Mouse (Mus musculus) liver, embryonic 14.5 days (tissue): ENCODE results near the gene Smg6. TPM values are rescaled to one million over a fixed set of nuclear protein-coding genes. Genes with fewer than 3 reads are reported as not detected.

ENCODE experiments used
- ATAC-seq: fragments of 200-750 bp; cut with Nextera tagmentation; 2 replicates; pipeline ENCODE4 v1.8.0; 2017; ENCODE audit warnings: moderate number of reproducible peaks, mild to moderate bottlenecking, moderate library complexity; ENCODE audit not compliant: insufficient read depth
- DNase-seq, 3 experiments: peaks; one replicate each; pipeline ENCODE4 v3.0.0-alpha.2; 2012 to 2013; ENCODE audit warnings: low read depth in 3 of 3, low spot score in 3 of 3
- H3K27ac ChIP-seq: fragments of 300-500 bp; sonication (generic); 2 replicates; pipeline ENCODE4 v1.5.1; 2014; ENCODE audit warnings: moderate library complexity, mild to moderate bottlenecking, control low read depth, inconsistent platforms
- H3K27me3 ChIP-seq: fragments of 300-500 bp; sonication (generic); 2 replicates; pipeline ENCODE4 v1.6.1; 2014; ENCODE audit warnings: mild to moderate bottlenecking, low read length, moderate library complexity; ENCODE audit not compliant: control insufficient read depth, insufficient read depth
- H3K36me3 ChIP-seq: fragments of 300-500 bp; sonication (generic); replicated peaks from 2 replicates; pipeline ENCODE4 v1.6.1; 2014; ENCODE audit warnings: low read depth; ENCODE audit not compliant: control insufficient read depth, insufficient read depth
- H3K4me1 ChIP-seq, 2 experiments: fragments of 200-500 bp in 1 of 2; fragments of 300-500 bp in 1 of 2; sonication (generic) in 1 of 2; replicated peaks; 2 replicates each; pipeline ENCODE4 v1.6.1; 2012 to 2014; ENCODE audit warnings: antibody characterized with exemption in 1 of 2, inconsistent platforms in 1 of 2, low read length in 1 of 2; ENCODE audit not compliant: control insufficient read depth in 2 of 2, insufficient read depth in 2 of 2
- H3K4me2 ChIP-seq: fragments of 300-500 bp; sonication (generic); 2 replicates; pipeline ENCODE4 v1.6.1; 2014; ENCODE audit warnings: low read depth, mild to moderate bottlenecking, control low read depth, moderate library complexity
- H3K4me3 ChIP-seq, 2 experiments: fragments of 200-500 bp in 1 of 2; fragments of 300-500 bp in 1 of 2; sonication (generic) in 1 of 2; 2 replicates each; pipeline ENCODE4 v1.5.1; 2012 to 2014; ENCODE audit warnings: low read depth in 2 of 2, low read length in 2 of 2, mild to moderate bottlenecking in 2 of 2, control low read depth in 1 of 2, inconsistent platforms in 1 of 2, moderate library complexity in 1 of 2; ENCODE audit not compliant: insufficient read depth in 1 of 2
- H3K9ac ChIP-seq: fragments of 300-500 bp; sonication (generic); replicated peaks from 2 replicates; pipeline ENCODE4 v1.6.1; 2014; ENCODE audit warnings: mild to moderate bottlenecking, control low read depth, moderate library complexity
- H3K9me3 ChIP-seq: fragments of 300-500 bp; sonication (generic); 2 replicates; pipeline ENCODE4 v1.6.1; 2016; ENCODE audit warnings: low read length, mixed read lengths; ENCODE audit not compliant: control insufficient read depth
- CTCF ChIP-seq: IDR thresholded peaks from 2 replicates; pipeline ENCODE4 v1.5.1; 2016; ENCODE audit warnings: antibody characterized with exemption, low read depth, control low read depth
- EP300 ChIP-seq: IDR thresholded peaks from 2 replicates; pipeline ENCODE4 v1.6.1; 2016; ENCODE audit warnings: antibody characterized with exemption, low read depth
- WGBS: fragments of 180-500 bp; shearing (Covaris S2); extraction: QIAGEN DNeasy Blood & Tissue Kit; methylation state at CpG from one replicate; pipeline ENCODE4 v1.1.7; 2014; ENCODE audit not compliant: insufficient replicate concordance; 5-methylcytosine and 5-hydroxymethylcytosine counted together
- polyA plus RNA-seq, 2 experiments: library from polyadenylated mRNA; depleted of rRNA in 1 of 2; stranded (reverse) in 1 of 2; unstranded in 1 of 2; fragments of >200 nt; fragmentation: Nextera tagmentation in 1 of 2; extraction: Ambion mirVana in 1 of 2; gene quantifications; 2 replicates each; pipeline versions ENCODE4 v1.2.1 to v1.2.3; 2012 to 2014

Gene Smg6
- polyA plus RNA-seq, 2 experiments, result 3.2 to 5.9 TPM

DNA sequence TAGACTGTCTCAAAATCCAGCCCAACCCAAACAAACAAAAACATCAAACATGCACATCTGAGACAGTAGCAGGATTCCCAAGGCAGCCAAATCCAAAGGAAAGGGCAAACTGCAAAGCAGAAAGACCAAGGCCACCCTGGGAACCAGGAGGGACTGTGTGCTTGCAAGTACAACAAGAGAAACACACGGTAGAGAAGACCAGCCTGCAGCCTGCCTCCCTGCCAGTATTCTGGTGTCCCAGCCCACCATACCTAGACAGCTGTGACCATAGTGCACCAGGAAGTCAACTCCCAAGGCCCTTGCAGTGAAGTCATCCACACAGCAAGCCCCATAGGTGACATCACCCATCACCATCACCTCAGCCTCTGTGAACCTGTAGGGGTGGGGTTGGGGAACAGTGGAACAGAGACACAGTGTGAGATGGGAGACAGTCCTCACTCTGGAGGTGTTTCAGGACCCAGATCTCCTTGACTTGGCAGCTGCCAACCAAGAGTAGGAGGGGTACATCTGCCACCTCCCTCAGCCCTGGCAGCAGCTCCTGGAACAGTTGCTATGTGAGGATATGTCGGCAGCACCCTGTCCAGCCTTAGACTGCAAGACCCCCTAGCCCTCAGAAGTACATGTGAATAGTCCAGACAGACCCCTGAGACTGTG lies 258.4 kb downstream of the Smg6 start:
- DNase-seq (no peak), ATAC-seq (no peak)
- Histone ChIP-seq H3K9me3 (no peaks in the 10 kb centered on the region), H3K4me3 (no peak overlapping the region), H3K27ac (no peak overlapping the region), H3K36me3 (peaks cover 3% of the 10 kb centered on the region; the same call in 1 of the 2 replicates), H3K4me1 (peaks cover 2% of the 10 kb centered on the region in 2 experiments; a peak in 1 of 4 replicates), H3K4me2 (no peak overlapping the region), H3K9ac (no peak overlapping the region), H3K27me3 (no peaks in the 10 kb centered on the region)
- 81% methylated on average over 2 of the region's 2 CpGs for WGBS
- TF ChIP-seq EP300, result no peak
- TF ChIP-seq CTCF, result no peak

DNA sequence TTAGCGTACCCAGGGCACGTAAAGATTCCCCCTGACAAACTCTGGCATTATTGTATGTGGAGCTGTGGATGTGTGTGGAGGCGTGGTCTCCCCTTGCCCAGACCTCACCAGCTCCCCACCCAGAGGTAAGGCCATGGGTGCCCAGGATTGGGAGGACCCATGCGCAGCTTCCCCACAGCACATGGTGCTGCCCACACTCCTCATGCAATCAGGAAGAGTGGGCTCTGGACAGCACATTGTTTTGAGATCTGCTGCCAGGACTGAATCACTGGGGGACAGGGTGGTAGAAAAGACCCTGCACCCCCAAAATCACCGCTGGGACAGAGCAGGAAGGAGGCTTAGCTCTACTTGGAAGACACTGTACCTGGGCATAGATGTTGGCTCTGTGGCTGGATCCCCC lies 258.9 kb downstream of the Smg6 start:
- ATAC-seq, result no peak
- no peak overlapping the region for H3K4me2 ChIP-seq
- TF ChIP-seq EP300, result no peak
- TF ChIP-seq CTCF, result no peak
- H3K4me1 ChIP-seq, result peaks cover 6 to 7% of the 10 kb centered on the region in 2 experiments; a peak in 3 of 4 replicates
- H3K27me3 ChIP-seq, result no peaks in the 10 kb centered on the region
- H3K27ac ChIP-seq, result no peak overlapping the region
- peaks cover 3% of the 10 kb centered on the region; the same call in 1 of the 2 replicates for H3K36me3 ChIP-seq
- DNase-seq, result no peak
- H3K4me3 ChIP-seq, result no peak overlapping the region
- 77% methylated on average over 5 of the region's 5 CpGs for WGBS
- no peak overlapping the region for H3K9ac ChIP-seq
- H3K9me3 ChIP-seq, result no peaks in the 10 kb centered on the region

DNA sequence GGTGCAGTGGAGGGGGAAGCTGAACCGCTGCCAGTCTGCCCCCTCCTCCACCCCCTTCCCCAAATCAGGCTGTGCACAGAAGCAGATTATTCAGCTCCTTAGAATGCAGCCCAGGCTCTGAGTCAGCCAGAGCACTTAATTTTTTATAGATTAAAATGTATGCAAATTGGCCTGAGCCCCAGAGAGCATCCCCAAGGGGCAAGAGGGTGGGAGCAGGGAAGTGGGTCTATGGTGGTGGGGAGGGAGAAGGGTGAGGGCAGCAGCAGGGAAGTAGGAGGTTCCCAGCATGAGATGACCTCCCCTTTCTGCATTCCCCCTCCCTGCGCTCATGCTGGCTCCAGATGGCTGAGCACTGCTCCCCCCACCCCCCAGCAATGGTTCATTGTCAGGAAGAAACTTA lies 259.4 kb downstream of the Smg6 start:
- TF ChIP-seq CTCF (no peak), EP300 (no peak)
- H3K4me2 ChIP-seq, result no peak overlapping the region
- no peak overlapping the region for H3K27ac ChIP-seq
- peaks cover 3% of the 10 kb centered on the region; the same call in 1 of the 2 replicates for H3K36me3 ChIP-seq
- H3K4me3 ChIP-seq, result no peak overlapping the region
- H3K9ac ChIP-seq, result no peak overlapping the region
- DNase-seq (no peak), ATAC-seq (no peak)
- H3K27me3 ChIP-seq, result no peaks in the 10 kb centered on the region
- 89% methylated on average over 1 of the region's 2 CpGs for WGBS
- peaks cover 7% of the 10 kb centered on the region in 2 experiments; a peak in 3 of 4 replicates for H3K4me1 ChIP-seq
- H3K9me3 ChIP-seq, result no peaks in the 10 kb centered on the region

DNA sequence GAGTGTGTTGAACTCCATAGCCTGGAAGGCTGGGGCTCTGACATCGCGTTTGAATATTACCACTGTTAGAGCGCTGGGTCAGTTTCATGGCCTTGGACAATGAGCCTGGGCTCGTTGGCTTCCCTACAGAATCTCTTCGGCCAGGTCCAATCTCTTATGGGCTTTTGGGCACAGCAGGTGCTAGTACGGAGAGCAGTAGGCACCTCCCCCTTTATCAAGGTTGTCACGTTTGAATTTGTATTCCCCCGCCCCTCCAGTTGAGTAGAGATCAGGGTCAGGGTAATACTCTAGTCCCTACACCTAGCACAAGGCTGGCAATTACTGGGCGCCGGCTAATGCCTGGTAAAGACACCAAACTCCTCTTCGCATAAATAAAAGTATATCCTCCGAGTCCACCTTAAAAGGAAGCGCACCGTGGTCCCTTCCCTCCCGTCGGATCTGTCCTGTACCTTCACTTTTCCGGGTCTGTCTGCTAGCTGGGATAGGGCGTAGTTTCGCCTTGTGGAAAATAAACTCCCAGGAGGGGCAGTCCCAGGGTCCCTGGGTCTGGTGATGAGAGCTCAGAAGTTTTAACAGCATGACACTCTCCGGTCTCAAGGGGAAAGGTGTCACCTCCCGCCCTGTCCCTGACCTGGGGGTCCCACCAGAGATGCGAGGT lies 264.2 kb downstream of the Smg6 start:
- no peaks in the 10 kb centered on the region for H3K9me3 ChIP-seq
- WGBS, result under 1% methylated on average over 22 of the region's 22 CpGs
- peaks cover 27% of the 10 kb centered on the region for H3K27me3 ChIP-seq
- H3K4me3 ChIP-seq, result peak overlapping the region; percentile 86 to 87
- TF ChIP-seq EP300 (no peak), CTCF (no peak)
- peak overlapping the region; percentile 76 for H3K27ac ChIP-seq
- no peaks in the 10 kb centered on the region; the same call in 1 of the 2 replicates for H3K36me3 ChIP-seq
- peak; percentile 77 for ATAC-seq
- peak overlapping the region; percentile 98 for H3K4me2 ChIP-seq
- peak in 2 of 3 experiments; percentile 34 to 49 for DNase-seq
- H3K9ac ChIP-seq, result peak overlapping the region; percentile 85
- peaks cover 7 to 15% of the 10 kb centered on the region in 2 experiments; a peak in 3 of 4 replicates for H3K4me1 ChIP-seq

DNA sequence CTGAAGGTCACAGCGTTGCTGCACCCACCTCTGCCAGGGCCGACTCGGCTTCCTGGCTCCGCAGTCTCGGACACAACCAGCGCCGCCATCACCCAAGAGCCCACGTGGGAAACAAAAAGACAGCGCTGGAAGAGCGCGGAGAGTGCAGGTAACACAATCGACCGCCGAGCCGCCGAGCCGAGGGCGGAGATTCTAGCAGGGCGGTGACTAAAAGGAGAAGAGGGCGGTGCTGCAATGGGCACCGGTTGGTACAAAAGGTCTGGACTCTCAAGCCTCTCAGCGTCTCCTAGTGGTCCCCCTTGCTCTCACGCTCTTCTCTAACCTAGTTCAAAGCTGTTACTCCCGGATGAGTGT lies 264.7 kb downstream of the Smg6 start:
- no peak for TF ChIP-seq EP300
- peak; percentile 46 for TF ChIP-seq CTCF
- peaks cover 7 to 15% of the 10 kb centered on the region in 2 experiments; a peak in 3 of 4 replicates for H3K4me1 ChIP-seq
- under 1% methylated on average over 24 of the region's 24 CpGs for WGBS
- H3K9me3 ChIP-seq, result no peaks in the 10 kb centered on the region
- ATAC-seq (peak; percentile 80), DNase-seq (peak; percentile 72 to 82 (median 73))
- H3K36me3 ChIP-seq, result no peaks in the 10 kb centered on the region; the same call in 1 of the 2 replicates
- peak overlapping the region; percentile 98 for H3K4me2 ChIP-seq
- H3K27ac ChIP-seq, result peak overlapping the region; percentile 76
- peak overlapping the region; percentile 85 for H3K9ac ChIP-seq
- H3K27me3 ChIP-seq, result peaks cover 32% of the 10 kb centered on the region
- peak overlapping the region; percentile 86 to 87 for H3K4me3 ChIP-seq
